Mouse (Mus musculus): ENCODE data around the gene 4933402D24Rik.

Gene 4933402D24Rik

GRCm38 (mm10) chr1:63769167-63769566, at the start of gene 4933402D24Rik:
TSS of gene 4933402D24Rik (minus strand) at chr1:63769267.
- no peak for DNase-seq (ENCODE audit: low read depth)

DNA sequence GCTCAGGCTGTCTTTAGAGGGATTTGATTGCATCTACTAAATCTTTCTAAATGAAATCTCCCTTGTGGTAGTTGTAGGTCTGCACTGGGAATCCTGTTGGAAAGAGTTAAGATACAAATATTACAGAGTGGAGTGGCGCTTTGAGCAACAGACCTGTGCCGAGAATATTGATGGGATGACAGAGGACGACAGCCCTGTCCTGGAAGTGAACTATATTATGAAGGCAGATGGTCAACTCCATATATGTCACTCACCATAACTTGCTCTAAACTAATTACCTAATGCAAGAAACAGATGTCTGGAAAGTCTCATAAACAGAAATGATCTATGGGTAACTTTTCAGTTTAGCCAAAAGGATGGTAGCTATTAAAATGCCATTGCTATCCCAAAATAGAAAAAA, 39.5 kb upstream of the 4933402D24Rik start:
- DNase-seq (ENCODE audit: low read depth), result no peak

GRCm38 (mm10) chr1:63805095-63805494, 36.0 kb upstream of the 4933402D24Rik start:
- no peak for DNase-seq (ENCODE audit: low read depth)

GRCm38 (mm10) chr1:63794326-63794725, 25.3 kb upstream of the 4933402D24Rik start:
- no peak for DNase-seq (ENCODE audit: low read depth)

GRCm38 (mm10) chr1:63776902-63777630, 8.0 kb upstream of the 4933402D24Rik start:
- DNase-seq (ENCODE audit: low read depth), result no peak

GRCm38 (mm10) chr1:63776396-63776795, 7.3 kb upstream of the 4933402D24Rik start:
- no peak for DNase-seq (ENCODE audit: low read depth)

- no peak for DNase-seq (ENCODE audit: low read depth)
These were observed 1.2 kb upstream of the 4933402D24Rik start for GRCm38 (mm10) chr1:63770309-63770708.

DNA sequence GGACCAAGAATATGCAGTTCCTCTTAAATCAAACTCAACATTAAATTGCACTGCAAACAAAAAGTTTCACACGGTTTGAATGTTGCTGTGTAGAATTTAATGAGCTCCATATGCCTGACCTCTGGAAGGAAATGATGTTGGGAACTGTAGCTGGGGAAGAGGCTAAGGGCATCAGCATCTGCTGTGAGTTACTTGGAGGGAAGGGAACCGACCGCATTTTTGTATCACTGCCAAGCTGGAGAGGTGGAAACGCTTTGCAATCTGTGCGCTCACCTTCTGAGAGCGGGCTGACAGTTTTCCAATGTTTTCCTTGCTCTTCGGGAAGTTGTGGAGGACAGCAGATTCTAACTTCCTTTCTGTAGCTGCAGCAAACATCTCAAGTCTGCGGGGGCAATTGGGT, 955 bp downstream of the 4933402D24Rik start:
- DNase-seq (ENCODE audit: low read depth), result no peak

GRCm38 (mm10) chr1:63764395-63764794, 4.7 kb downstream of the 4933402D24Rik start:
- DNase-seq (ENCODE audit: low read depth), result no peak

DNA sequence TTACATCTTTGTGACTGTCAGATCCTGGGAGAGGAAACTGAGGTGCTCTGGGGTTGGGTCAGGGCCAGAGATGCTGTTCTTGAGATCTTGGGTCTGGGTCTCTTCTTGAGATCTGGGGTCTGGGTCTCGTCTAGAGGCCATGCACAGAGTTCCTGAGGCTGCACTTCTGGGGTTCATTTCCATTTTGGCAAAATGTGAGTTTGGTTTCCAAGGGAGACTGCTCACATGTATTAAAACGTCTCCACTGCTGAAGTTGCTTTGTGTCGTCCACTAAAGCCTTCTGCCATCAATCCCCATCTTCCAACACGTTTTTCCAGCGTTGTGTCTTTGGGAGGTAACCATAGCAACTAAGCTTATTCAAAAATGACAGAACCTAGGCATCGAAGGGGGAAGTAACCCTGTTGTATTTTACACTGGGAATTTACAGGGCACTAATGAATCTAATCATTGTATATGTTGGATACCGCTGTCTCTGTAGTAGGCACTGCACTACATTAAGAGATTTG, 5.1 kb downstream of the 4933402D24Rik start:
- DNase-seq (ENCODE audit: low read depth), result no peak

DNA sequence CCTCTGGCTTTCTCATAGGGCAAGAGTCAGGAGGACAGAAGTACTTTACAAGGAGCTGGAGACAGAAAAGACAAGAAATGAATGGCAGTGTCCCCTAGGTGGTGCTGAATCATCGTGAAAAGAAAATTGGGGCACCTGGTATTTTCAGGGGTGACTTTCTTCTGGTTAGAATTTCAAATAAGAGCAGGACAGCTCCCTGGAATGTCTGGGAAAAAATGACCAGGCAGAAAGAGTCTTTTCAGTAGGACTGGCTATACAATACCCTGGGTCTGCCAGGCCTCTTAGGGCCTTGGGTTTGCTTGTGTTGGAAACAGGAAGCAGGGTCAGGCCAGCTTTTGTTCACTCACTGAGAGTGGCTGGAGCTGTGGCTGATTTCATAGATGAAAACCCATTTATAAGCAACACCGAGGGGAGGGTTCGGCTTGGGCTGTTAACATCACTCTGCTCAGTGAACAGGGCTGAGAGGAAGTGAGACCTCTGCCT, 5.8 kb downstream of the 4933402D24Rik start:
- DNase-seq (ENCODE audit: low read depth), result peak; percentile 34

- no peak for DNase-seq (ENCODE audit: low read depth)
These were observed 13.1 kb downstream of the 4933402D24Rik start for GRCm38 (mm10) chr1:63756005-63756404.

DNA sequence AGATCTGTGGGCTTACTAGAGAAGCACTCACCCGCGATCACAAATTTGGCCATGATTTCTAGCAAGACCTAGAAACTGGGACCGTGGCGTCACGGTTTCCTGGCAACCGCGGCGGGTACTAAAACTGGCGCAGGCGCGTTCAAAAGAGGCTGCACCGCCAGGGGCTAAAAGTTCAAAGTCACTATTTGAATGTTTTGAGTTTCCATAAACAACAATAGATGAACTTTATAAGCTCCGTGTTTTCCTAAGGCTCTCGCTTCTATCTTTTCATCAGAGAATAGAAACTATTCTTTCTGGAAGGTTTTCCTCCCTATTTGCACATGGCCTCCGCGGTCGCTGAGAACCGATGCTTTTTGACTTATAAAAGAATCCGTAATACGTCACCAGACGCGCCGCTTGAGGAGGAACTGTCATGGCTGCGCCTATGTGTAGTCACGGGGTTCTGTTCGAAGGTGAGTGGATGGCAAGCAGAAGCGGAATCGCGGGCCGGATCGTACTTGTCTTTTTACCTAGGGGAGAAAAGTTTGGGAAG, 38.8 kb downstream of the 4933402D24Rik start, which contains the start of the genes Mdh1b and Fastkd2:
Gene Mdh1b (minus strand): TSS at position 79 of the 532 bp plus-strand sequence.
Gene Fastkd2 (plus strand): TSS at position 375 of the 532 bp plus-strand sequence.
- peak; percentile 95 for DNase-seq (ENCODE audit: low read depth)

DNA sequence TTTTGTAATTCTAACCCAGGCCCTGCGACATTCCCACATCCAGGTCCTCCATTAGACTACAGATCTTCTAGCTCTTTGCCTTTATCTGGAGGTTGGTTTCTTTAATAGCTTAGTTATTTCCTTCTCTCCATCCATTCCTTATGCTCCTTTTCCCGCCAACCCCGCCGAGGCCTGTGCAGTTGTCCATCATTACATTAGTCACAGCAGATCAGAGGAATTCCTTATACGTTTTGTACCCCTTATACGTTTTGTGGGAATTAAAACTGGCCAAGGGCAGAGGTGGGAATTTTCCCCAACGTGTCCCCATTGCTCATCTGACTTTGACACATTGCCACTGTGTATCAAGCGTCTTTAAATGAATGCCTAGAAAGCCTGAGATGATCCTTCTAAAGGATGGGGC, 39.3 kb downstream of the 4933402D24Rik start:
- DNase-seq (ENCODE audit: low read depth), result no peak

GRCm38 (mm10) chr1:63720161-63720560, 48.9 kb downstream of the 4933402D24Rik start:
- DNase-seq (ENCODE audit: low read depth), result no peak

DNA sequence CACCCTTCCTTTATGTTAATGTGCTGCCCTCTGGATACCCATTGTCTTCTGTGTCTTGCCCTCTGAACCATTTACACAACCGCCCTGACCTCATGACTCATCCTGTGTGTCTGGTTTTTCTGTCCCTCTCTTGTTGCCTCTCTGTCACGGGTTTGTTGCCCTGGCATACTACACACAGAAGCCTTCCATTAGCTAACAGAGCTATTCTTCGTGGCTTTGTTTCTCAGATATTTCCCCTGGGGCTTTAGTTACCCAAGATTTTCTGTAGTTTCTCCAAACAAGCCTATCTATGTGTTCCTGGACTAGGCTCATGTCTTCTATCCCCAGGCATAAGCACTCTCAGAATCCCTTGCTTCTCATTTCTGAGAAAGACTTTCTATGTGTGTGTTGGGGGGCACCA, 60.2 kb downstream of the 4933402D24Rik start:
- no peak for DNase-seq (ENCODE audit: low read depth)

DNA sequence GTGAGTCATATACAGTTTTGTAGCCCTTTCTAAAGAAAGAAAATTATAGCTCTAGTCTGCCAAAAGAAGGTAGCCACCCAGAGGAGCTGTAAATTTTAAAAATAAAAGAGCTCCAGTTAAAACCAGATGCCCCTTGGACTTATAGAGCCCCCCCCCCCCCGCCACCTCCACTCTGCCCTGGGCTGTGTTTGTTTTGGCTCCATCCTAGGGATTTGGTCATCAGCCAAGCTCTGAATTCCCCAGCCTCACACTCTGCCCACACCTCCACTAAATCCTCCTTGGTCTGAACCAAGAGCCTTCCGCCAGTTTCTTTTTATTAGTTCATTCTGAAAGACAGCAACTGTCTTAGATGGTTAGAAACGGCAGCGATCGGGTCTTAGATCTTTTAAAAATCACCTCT, 63.3 kb downstream of the 4933402D24Rik start:
- no peak for DNase-seq (ENCODE audit: low read depth)

Measured in naive thymus-derived CD4-positive, alpha-beta T cell, adult 2 months (primary cell).